Mouse (Mus musculus): ENCODE measurements around the gene Bpifc. TPM values are rescaled to one million over a fixed set of nuclear protein-coding genes. Genes with fewer than 3 reads are reported as not detected.
"Not testable (repeated sequence)": the region's sequence is repeated elsewhere in the genome, so short reads cannot be mapped to it uniquely, and the experiment has no call there.

Gene Bpifc
- polyA plus RNA-seq, 1 experiment from 2014 or later = 22.3 TPM

GRCm38 (mm10) chr10:86032517-86032916 lies 20.8 kb upstream of the Bpifc start:
- peak overlapping the region; percentile 57 for H3K27ac ChIP-seq
- no peak overlapping the region for H3K4me2 ChIP-seq
- peaks cover 18% of the 10 kb centered on the region for H3K36me3 ChIP-seq
- no peak overlapping the region for H3K4me3 ChIP-seq
- 45% methylated on average over 3 of the region's 3 CpGs for WGBS
- H3K4me1 ChIP-seq = 0 out of 2 replicates have a peak, but pooled peaks cover 2% of the 10 kb centered on the region
- ATAC-seq (ENCODE audit: insufficient number of reproducible peaks, low FRiP score, low TSS enrichment, low read depth) = peak; percentile 65; the same call in 1 of the 2 replicates
- no peaks in the 10 kb centered on the region for H3K27me3 ChIP-seq
- H3K9me3 ChIP-seq = no peaks in the 10 kb centered on the region
- H3K9ac ChIP-seq = no peak overlapping the region

GRCm38 (mm10) chr10:86030743-86031142 lies 19.0 kb upstream of the Bpifc start:
- no peak for ATAC-seq (ENCODE audit: insufficient number of reproducible peaks, low FRiP score, low TSS enrichment, low read depth)
- whole genome bisulfite sequencing = 89% methylated on average over 7 of the region's 7 CpGs

GRCm38 (mm10) chr10:86026807-86027206 lies 15.1 kb upstream of the Bpifc start:
- not testable (repeated sequence) for H3K27me3 ChIP-seq; H3K4me1 ChIP-seq; H3K27ac ChIP-seq; H3K4me2 ChIP-seq; H3K9me3 ChIP-seq; H3K9ac ChIP-seq; ATAC-seq (ENCODE audit: insufficient number of reproducible peaks, low FRiP score, low TSS enrichment, low read depth); H3K4me3 ChIP-seq
- peaks cover 21% of the 10 kb centered on the region for H3K36me3 ChIP-seq
- 75% methylated on average over 1 of the region's 1 CpGs for WGBS

More at GRCm38 (mm10) chr10:86030743-86031142, 19.0 kb upstream of the Bpifc start:
- 0 out of 2 replicates have a peak, but pooled peaks cover 2% of the 10 kb centered on the region for H3K4me1 ChIP-seq
- H3K4me2 ChIP-seq = no peak overlapping the region
- no peaks in the 10 kb centered on the region for H3K9me3 ChIP-seq
- H3K27me3 ChIP-seq = no peaks in the 10 kb centered on the region
- no peak overlapping the region for H3K4me3 ChIP-seq
- no peak overlapping the region for H3K9ac ChIP-seq
- H3K36me3 ChIP-seq = peaks cover 14% of the 10 kb centered on the region
- H3K27ac ChIP-seq = no peak overlapping the region

- H3K9me3 ChIP-seq = no peaks in the 10 kb centered on the region
- WGBS = 91% methylated on average over 3 of the region's 3 CpGs
- no peak overlapping the region for H3K4me2 ChIP-seq
- H3K4me1 ChIP-seq = peaks cover 5% of the 10 kb centered on the region
- H3K27me3 ChIP-seq = no peaks in the 10 kb centered on the region
- ATAC-seq (ENCODE audit: insufficient number of reproducible peaks, low FRiP score, low TSS enrichment, low read depth) = no peak
- peaks cover 21% of the 10 kb centered on the region for H3K36me3 ChIP-seq
- no peak overlapping the region for H3K9ac ChIP-seq
- H3K4me3 ChIP-seq = no peak overlapping the region
- H3K27ac ChIP-seq = no peak overlapping the region
Observed at GRCm38 (mm10) chr10:86026354-86026753, 14.7 kb upstream of the Bpifc start.

GRCm38 (mm10) chr10:86025906-86026305 lies 14.2 kb upstream of the Bpifc start:
- no peak overlapping the region for H3K4me2 ChIP-seq
- H3K4me3 ChIP-seq = no peak overlapping the region
- no peaks in the 10 kb centered on the region for H3K27me3 ChIP-seq
- H3K4me1 ChIP-seq = peaks cover 7% of the 10 kb centered on the region
- 57% methylated on average over 2 of the region's 2 CpGs for WGBS
- H3K9ac ChIP-seq = no peak overlapping the region
- ATAC-seq (ENCODE audit: insufficient number of reproducible peaks, low FRiP score, low TSS enrichment, low read depth) = no peak
- H3K27ac ChIP-seq = no peak overlapping the region
- peaks cover 17% of the 10 kb centered on the region for H3K36me3 ChIP-seq
- H3K9me3 ChIP-seq = no peaks in the 10 kb centered on the region

- H3K27me3 ChIP-seq = no peaks in the 10 kb centered on the region
- H3K9ac ChIP-seq = no peak overlapping the region
- H3K4me1 ChIP-seq = peaks cover 7% of the 10 kb centered on the region
- H3K27ac ChIP-seq = no peak overlapping the region
- H3K36me3 ChIP-seq = 0 out of 2 replicates have a peak, but pooled peaks cover 7% of the 10 kb centered on the region
- peak overlapping the region; percentile 94; the same call in 1 of the 2 replicates for H3K4me3 ChIP-seq
- peak overlapping the region; percentile 66; the same call in 1 of the 2 replicates for H3K4me2 ChIP-seq
- ATAC-seq (ENCODE audit: insufficient number of reproducible peaks, low FRiP score, low TSS enrichment, low read depth) = no peak
- no peaks in the 10 kb centered on the region for H3K9me3 ChIP-seq
Observed at GRCm38 (mm10) chr10:86023149-86023548, 11.5 kb upstream of the Bpifc start.

GRCm38 (mm10) chr10:86022474-86022816 lies 10.8 kb upstream of the Bpifc start:
- Histone ChIP-seq H3K9ac (peak overlapping the region; percentile 94), H3K9me3 (no peaks in the 10 kb centered on the region), H3K4me3 (peak overlapping the region; percentile 94), H3K36me3 (0 out of 2 replicates have a peak, but pooled peaks cover 7% of the 10 kb centered on the region), H3K4me1 (peaks cover 7% of the 10 kb centered on the region), H3K27ac (peak overlapping the region; percentile 93), H3K4me2 (peak overlapping the region; percentile 66), H3K27me3 (no peaks in the 10 kb centered on the region)
- no peak for ATAC-seq (ENCODE audit: insufficient number of reproducible peaks, low FRiP score, low TSS enrichment, low read depth)
- 4% methylated on average over 6 of the region's 6 CpGs for WGBS

GRCm38 (mm10) chr10:86021749-86022473 lies 10.2 kb upstream of the Bpifc start, which contains the start of gene Fbxo7:
Gene Fbxo7 (plus strand): TSS chr10:86021972.
- WGBS = under 1% methylated on average over 82 of the region's 82 CpGs
- peak within 1 kb of the TSS; percentile 94 for H3K4me3 ChIP-seq
- peak within 1 kb of the TSS; percentile 66 for H3K4me2 ChIP-seq
- peaks cover 7% of the 10 kb centered on the region for H3K4me1 ChIP-seq
- peak; percentile 94 for ATAC-seq (ENCODE audit: insufficient number of reproducible peaks, low FRiP score, low TSS enrichment, low read depth)
- no peaks in the 10 kb centered on the region for H3K27me3 ChIP-seq
- H3K9ac ChIP-seq = peak within 1 kb of the TSS; percentile 94
- H3K27ac ChIP-seq = peak within 1 kb of the TSS; percentile 93
- 0 out of 2 replicates have a peak, but pooled peaks cover 7% of the 10 kb centered on the region for H3K36me3 ChIP-seq
- H3K9me3 ChIP-seq = no peaks in the 10 kb centered on the region

- ATAC-seq (ENCODE audit: insufficient number of reproducible peaks, low FRiP score, low TSS enrichment, low read depth) = no peak
Observed at GRCm38 (mm10) chr10:86021408-86021748, 9.7 kb upstream of the Bpifc start.

GRCm38 (mm10) chr10:86018813-86019212 lies 7.1 kb upstream of the Bpifc start:
- Histone ChIP-seq H3K4me3 (no peak overlapping the region), H3K27ac (no peak overlapping the region), H3K4me1 (peaks cover 7% of the 10 kb centered on the region), H3K4me2 (no peak overlapping the region), H3K36me3 (no peaks in the 10 kb centered on the region), H3K9me3 (no peaks in the 10 kb centered on the region), H3K9ac (no peak overlapping the region), H3K27me3 (no peaks in the 10 kb centered on the region)
- no peak for ATAC-seq (ENCODE audit: insufficient number of reproducible peaks, low FRiP score, low TSS enrichment, low read depth)
- WGBS = 27% methylated on average over 5 of the region's 5 CpGs

More at GRCm38 (mm10) chr10:86021408-86021748, 9.7 kb upstream of the Bpifc start:
- peak overlapping the region; percentile 94 for H3K4me3 ChIP-seq
- no peaks in the 10 kb centered on the region for H3K27me3 ChIP-seq
- 0% methylated on average over 3 of the region's 3 CpGs for WGBS
- H3K9ac ChIP-seq = no peak overlapping the region
- peak overlapping the region; percentile 34; the same call in 1 of the 2 replicates for H3K4me2 ChIP-seq
- H3K27ac ChIP-seq = no peak overlapping the region
- peaks cover 7% of the 10 kb centered on the region for H3K4me1 ChIP-seq
- H3K9me3 ChIP-seq = no peaks in the 10 kb centered on the region
- 0 out of 2 replicates have a peak, but pooled peaks cover 7% of the 10 kb centered on the region for H3K36me3 ChIP-seq

GRCm38 (mm10) chr10:86017781-86018180 lies 6.1 kb upstream of the Bpifc start:
- no peak overlapping the region for H3K4me3 ChIP-seq
- H3K36me3 ChIP-seq = no peaks in the 10 kb centered on the region
- H3K4me1 ChIP-seq = peaks cover 4% of the 10 kb centered on the region
- H3K9ac ChIP-seq = no peak overlapping the region
- no peaks in the 10 kb centered on the region for H3K9me3 ChIP-seq
- WGBS = 87% methylated on average over 7 of the region's 7 CpGs
- H3K4me2 ChIP-seq = no peak overlapping the region
- H3K27ac ChIP-seq = no peak overlapping the region
- H3K27me3 ChIP-seq = no peaks in the 10 kb centered on the region
- ATAC-seq (ENCODE audit: insufficient number of reproducible peaks, low FRiP score, low TSS enrichment, low read depth) = no peak

GRCm38 (mm10) chr10:86011172-86011571 lies 523 bp downstream of the Bpifc start:
- H3K9ac ChIP-seq = no peak overlapping the region
- no peak overlapping the region for H3K27ac ChIP-seq
- no peaks in the 10 kb centered on the region for H3K4me1 ChIP-seq
- H3K36me3 ChIP-seq = no peaks in the 10 kb centered on the region
- ATAC-seq (ENCODE audit: insufficient number of reproducible peaks, low FRiP score, low TSS enrichment, low read depth) = no peak
- H3K4me3 ChIP-seq = 0 out of 2 replicates have a peak overlapping the region, but pooled peaks have one; percentile 3
- H3K27me3 ChIP-seq = no peaks in the 10 kb centered on the region
- H3K9me3 ChIP-seq = no peaks in the 10 kb centered on the region
- WGBS = 75% methylated on average over 2 of the region's 2 CpGs
- H3K4me2 ChIP-seq = no peak overlapping the region

Measured in limb, embryonic 15.5 days (tissue).